Mouse (Mus musculus) cerebellum, adult 2 months (tissue): ENCODE measurements around the gene Abcf1.
A peak's percentile ranks its signal among the peaks of the same experiment; 100 is the strongest.

Experiments
- CTCF ChIP-seq: fragments of 200-500 bp; IDR thresholded peaks from 2 replicates; pipeline ENCODE4 v1.5.1; 2011; ENCODE audit warnings: low read depth, mild to moderate bottlenecking, control low read depth, low read length, moderate library complexity, borderline replicate concordance; ENCODE audit not compliant: insufficient read depth
- POLR2A ChIP-seq: fragments of 200-500 bp; IDR thresholded peaks from 2 replicates; pipeline ENCODE4 v1.6.1; 2011; ENCODE audit warnings: low read length, control low read depth, borderline replicate concordance; ENCODE audit not compliant: insufficient read depth

- peak; percentile 85 for TF ChIP-seq CTCF
- no peak for TF ChIP-seq POLR2A
Measured at GRCm38 (mm10) chr17:35937700-35938348, 31.7 kb downstream of the Abcf1 start.
